Mouse (Mus musculus): ENCODE measurements at regions not wholly inside any gene's neighbourhood (a gene's known extent, or its start where the extent isn't known, plus 50 kb on each side); places are given as distances from the start of the nearest gene placed in this dataset.

- no peak for DNase-seq (ENCODE audit: low read depth, low spot score)
Measured at GRCm38 (mm10) chr7:95688151-95689146, 482.6 kb upstream of the Tenm4 start.

GRCm38 (mm10) chr7:95689161-95689833, 481.7 kb upstream of the Tenm4 start:
- peak; percentile 9 for DNase-seq (ENCODE audit: low read depth, low spot score)

GRCm38 (mm10) chr7:95699506-95699905, 471.5 kb upstream of the Tenm4 start:
- no peak for DNase-seq (ENCODE audit: low read depth, low spot score)

- DNase-seq (ENCODE audit: low read depth, low spot score), result no peak
Measured at GRCm38 (mm10) chr7:95710088-95710487, 461.0 kb upstream of the Tenm4 start.

- peak; percentile 7 for DNase-seq (ENCODE audit: low read depth, low spot score)
Measured at GRCm38 (mm10) chr7:95720083-95720482, 451.0 kb upstream of the Tenm4 start.

GRCm38 (mm10) chr7:95725716-95726487, 445.1 kb upstream of the Tenm4 start:
- DNase-seq (ENCODE audit: low read depth, low spot score), result no peak

GRCm38 (mm10) chr7:95733807-95734206, 437.2 kb upstream of the Tenm4 start:
- no peak for DNase-seq (ENCODE audit: low read depth, low spot score)

- no peak for DNase-seq (ENCODE audit: low read depth, low spot score)
Measured at GRCm38 (mm10) chr7:95734587-95734986, 436.5 kb upstream of the Tenm4 start.

- DNase-seq (ENCODE audit: low read depth, low spot score), result no peak
Measured at GRCm38 (mm10) chr7:95736716-95737115, 434.3 kb upstream of the Tenm4 start.

- DNase-seq (ENCODE audit: low read depth, low spot score), result no peak
Measured at GRCm38 (mm10) chr7:95738725-95739245, 432.3 kb upstream of the Tenm4 start.

- no peak for DNase-seq (ENCODE audit: low read depth, low spot score)
Measured at GRCm38 (mm10) chr7:95739779-95740178, 431.3 kb upstream of the Tenm4 start.

GRCm38 (mm10) chr7:95758375-95758774, 412.7 kb upstream of the Tenm4 start:
- no peak for DNase-seq (ENCODE audit: low read depth, low spot score)

- no peak for DNase-seq (ENCODE audit: low read depth, low spot score)
Measured at GRCm38 (mm10) chr7:95760945-95761661, 409.9 kb upstream of the Tenm4 start.

- no peak for DNase-seq (ENCODE audit: low read depth, low spot score)
Measured at GRCm38 (mm10) chr7:95766356-95767150, 404.5 kb upstream of the Tenm4 start.

GRCm38 (mm10) chr7:95784523-95784922, 386.5 kb upstream of the Tenm4 start:
- no peak for DNase-seq (ENCODE audit: low read depth, low spot score)

GRCm38 (mm10) chr7:95787543-95787942, 383.5 kb upstream of the Tenm4 start:
- no peak for DNase-seq (ENCODE audit: low read depth, low spot score)

- no peak for DNase-seq (ENCODE audit: low read depth, low spot score)
Measured at GRCm38 (mm10) chr7:95787951-95788350, 383.1 kb upstream of the Tenm4 start.

- DNase-seq (ENCODE audit: low read depth, low spot score), result no peak
Measured at GRCm38 (mm10) chr7:95789424-95789823, 381.6 kb upstream of the Tenm4 start.

- DNase-seq (ENCODE audit: low read depth, low spot score), result no peak
Measured at GRCm38 (mm10) chr7:95799022-95799421, 372.0 kb upstream of the Tenm4 start.

- peak; percentile 78 for DNase-seq (ENCODE audit: low read depth, low spot score)
Measured at GRCm38 (mm10) chr7:95809626-95810025, 361.4 kb upstream of the Tenm4 start.

Measured in R1 (cell line).